Mouse (Mus musculus): ENCODE results near the gene Ankzf1. TPM values are rescaled to one million over a fixed set of nuclear protein-coding genes. Genes with fewer than 3 reads are reported as not detected.
A peak's percentile ranks its signal among the peaks of the same experiment; 100 is the strongest.

Ankzf1 gene
- total and polyA plus RNA-seq, 3 experiments = 5.5 to 16.7 TPM; not detected in 1

- Histone ChIP-seq H3K36me3 (ENCODE audit: control insufficient read depth in 1 of 2, insufficient read depth in 2 of 2, low read length in 2 of 2) (peaks cover 11 to 54% of the 10 kb centered on the region in 2 experiments; a peak in 3 of 4 replicates), H3K4me1 (ENCODE audit: control insufficient read depth in 1 of 2, insufficient read depth in 2 of 2, low read length in 2 of 2) (peaks cover 2 to 51% of the 10 kb centered on the region in 2 experiments; a peak in 3 of 4 replicates), H3K9me3 (replicated peaks; ENCODE audit: insufficient read depth, low read length) (no peaks in the 10 kb centered on the region), H3K9ac (ENCODE audit: control insufficient read depth, low read depth, low read length, poor library complexity, severe bottlenecking) (peak overlapping the region; percentile 82), H3K79me2 (ENCODE audit: control insufficient read depth, insufficient read depth, low read length, poor library complexity) (peaks cover 60% of the 10 kb centered on the region), H3K27ac (ENCODE audit: control insufficient read depth, low read depth, low read length) (peak overlapping the region; percentile 55), H3K4me3 (ENCODE audit: control insufficient read depth in 1 of 2, insufficient read depth in 1 of 2, low read depth in 2 of 2, low read length in 2 of 2) (peak overlapping the region; percentile 50 to 89), H3K27me3 (ENCODE audit: control insufficient read depth in 1 of 2, insufficient read depth in 2 of 2, low read length in 2 of 2) (no peaks in the 10 kb centered on the region)
- peak; percentile 31 for DNase-seq (ENCODE audit: low read depth, low spot score)
- TF ChIP-seq CHD1 (IDR thresholded peaks at IDR 0.05; ENCODE audit: low read depth, low read length) (0 out of 2 replicates have a peak, but pooled peaks have one; percentile 30), TAL1 (IDR thresholded peaks at IDR 0.05; ENCODE audit: low read length) (no peak), USF1 (IDR thresholded peaks at IDR 0.05; ENCODE audit: low read depth, low read length) (no peak), MAX (IDR thresholded peaks at IDR 0.05; ENCODE audit: low read length) (no peak)
Measured at GRCm38 (mm10) chr1:75211141-75211708, 19.3 kb downstream of the Ankzf1 start.

- Histone ChIP-seq H3K4me3 (ENCODE audit: control insufficient read depth in 1 of 2, insufficient read depth in 1 of 2, low read depth in 2 of 2, low read length in 2 of 2) (peak overlapping the region in 1 of 2 experiments; percentile 5; a peak in 1 of 4 replicates), H3K36me3 (ENCODE audit: control insufficient read depth in 1 of 2, insufficient read depth in 2 of 2, low read length in 2 of 2) (peaks cover 15 to 63% of the 10 kb centered on the region in 2 experiments), H3K27ac (ENCODE audit: control insufficient read depth, low read depth, low read length) (peak overlapping the region; percentile 25), H3K9me3 (replicated peaks; ENCODE audit: insufficient read depth, low read length) (no peaks in the 10 kb centered on the region), H3K79me2 (ENCODE audit: control insufficient read depth, insufficient read depth, low read length, poor library complexity) (peaks cover 70% of the 10 kb centered on the region), H3K9ac (ENCODE audit: control insufficient read depth, low read depth, low read length, poor library complexity, severe bottlenecking) (peak overlapping the region; percentile 22), H3K27me3 (ENCODE audit: control insufficient read depth in 1 of 2, insufficient read depth in 2 of 2, low read length in 2 of 2) (no peaks in the 10 kb centered on the region), H3K4me1 (ENCODE audit: control insufficient read depth in 1 of 2, insufficient read depth in 2 of 2, low read length in 2 of 2) (peaks cover 6 to 56% of the 10 kb centered on the region in 2 experiments; a peak in 3 of 4 replicates)
- no peak for TF ChIP-seq POLR2A (IDR thresholded peaks at IDR 0.05; ENCODE audit: control insufficient read depth in 1 of 2, insufficient read depth in 1 of 2, low read depth in 1 of 2, low read length in 2 of 2, poor library complexity in 1 of 2)
- 0 out of 2 replicates have a peak, but pooled peaks have one; percentile 7 for TF ChIP-seq POLR2AphosphoS2 (IDR thresholded peaks at IDR 0.05; ENCODE audit: low read length)
- no peak for TF ChIP-seq CHD1 (IDR thresholded peaks at IDR 0.05; ENCODE audit: low read depth, low read length)
- TF ChIP-seq ZMIZ1 (IDR thresholded peaks at IDR 0.05; ENCODE audit: low read depth, low read length) = no peak
- peak; percentile 15 for DNase-seq (ENCODE audit: low read depth, low spot score)
Measured at GRCm38 (mm10) chr1:75212542-75212941, 20.6 kb downstream of the Ankzf1 start.

DNA sequence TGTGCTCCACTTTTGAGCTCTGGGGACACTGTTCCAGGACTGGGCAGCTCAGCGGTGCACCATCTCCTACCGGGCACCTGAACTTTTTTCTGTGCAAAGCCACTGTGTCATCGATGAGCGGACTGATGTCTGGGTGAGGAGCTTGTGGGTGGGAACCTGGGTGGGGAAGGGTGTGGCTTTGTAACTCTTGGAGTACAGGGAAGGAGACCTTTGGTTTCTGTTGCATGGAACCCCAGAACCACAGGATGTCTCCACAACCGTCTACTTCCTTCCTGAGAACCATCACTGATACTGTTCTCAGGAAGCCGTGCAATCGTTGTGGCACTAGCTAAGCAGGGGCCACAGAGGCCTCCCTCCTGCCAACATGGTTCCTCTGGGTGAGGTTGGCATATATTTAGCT lies 21.1 kb downstream of the Ankzf1 start:
- peaks cover 6 to 54% of the 10 kb centered on the region in 2 experiments; a peak in 3 of 4 replicates for H3K4me1 ChIP-seq (ENCODE audit: control insufficient read depth in 1 of 2, insufficient read depth in 2 of 2, low read length in 2 of 2)
- TF ChIP-seq ELF1 (IDR thresholded peaks at IDR 0.05; ENCODE audit: low read depth, low read length) (no peak), MAFK (IDR thresholded peaks at IDR 0.05; ENCODE audit: borderline replicate concordance, low read depth, low read length) (no peak), JUND (IDR thresholded peaks at IDR 0.05; ENCODE audit: low read depth, low read length) (no peak), MYB (IDR thresholded peaks at IDR 0.05; ENCODE audit: low read depth, low read length) (peak; percentile 57), EP300 (IDR thresholded peaks at IDR 0.05; ENCODE audit: low read depth in 1 of 2, low read length in 2 of 2) (peak in 1 of 2 experiments; percentile 78; a peak in 3 of 4 replicates), ZMIZ1 (IDR thresholded peaks at IDR 0.05; ENCODE audit: low read depth, low read length) (peak; percentile 35; the same call in 1 of the 2 replicates), NELFE (IDR thresholded peaks at IDR 0.05; ENCODE audit: low read depth, low read length) (0 out of 2 replicates have a peak, but pooled peaks have one; percentile 8), RCOR1 (IDR thresholded peaks at IDR 0.05; ENCODE audit: low read depth, low read length) (peak; percentile 61), SMC3 (IDR thresholded peaks at IDR 0.05; ENCODE audit: low read depth, low read length) (no peak; the same call in 1 of the 2 replicates), NRF1 (IDR thresholded peaks at IDR 0.05; ENCODE audit: insufficient read depth, low read depth, low read length, poor library complexity, severe bottlenecking) (no peak), SIN3A (IDR thresholded peaks at IDR 0.05; ENCODE audit: low read length) (peak; percentile 43; the same call in 1 of the 2 replicates)
- no peaks in the 10 kb centered on the region for H3K9me3 ChIP-seq (replicated peaks; ENCODE audit: insufficient read depth, low read length)
- H3K27me3 ChIP-seq (ENCODE audit: control insufficient read depth in 1 of 2, insufficient read depth in 2 of 2, low read length in 2 of 2) = no peaks in the 10 kb centered on the region
- peak overlapping the region; percentile 73 for H3K27ac ChIP-seq (ENCODE audit: control insufficient read depth, low read depth, low read length)
- peaks cover 15 to 59% of the 10 kb centered on the region in 2 experiments for H3K36me3 ChIP-seq (ENCODE audit: control insufficient read depth in 1 of 2, insufficient read depth in 2 of 2, low read length in 2 of 2)
- H3K9ac ChIP-seq (ENCODE audit: control insufficient read depth, low read depth, low read length, poor library complexity, severe bottlenecking) = peak overlapping the region; percentile 22
- DNase-seq (ENCODE audit: low read depth, low spot score) = peak; percentile 80
- peak overlapping the region in 1 of 2 experiments; percentile 5; a peak in 1 of 4 replicates for H3K4me3 ChIP-seq (ENCODE audit: control insufficient read depth in 1 of 2, insufficient read depth in 1 of 2, low read depth in 2 of 2, low read length in 2 of 2)
- peaks cover 76% of the 10 kb centered on the region for H3K79me2 ChIP-seq (ENCODE audit: control insufficient read depth, insufficient read depth, low read length, poor library complexity)

Data from MEL (cell line).